Mouse (Mus musculus) heart, postnatal 0 days (tissue): ENCODE data around the gene Gcgr.

Experiments
- CTCF ChIP-seq: IDR thresholded peaks from 2 replicates; pipeline ENCODE4 v1.5.1; 2016; ENCODE audit warnings: antibody characterized with exemption, control low read depth, low read depth
- EP300 ChIP-seq: IDR thresholded peaks from 2 replicates; pipeline ENCODE4 v1.6.1; 2016; ENCODE audit warnings: antibody characterized with exemption, low read depth

GRCm38 (mm10) chr11:120491317-120492023 is 39.0 kb upstream of the Gcgr start, which contains the start of gene Slc25a10:
- no peak for TF ChIP-seq CTCF
- TF ChIP-seq EP300, result no peak
